Mouse (Mus musculus): ENCODE measurements around the gene Nr1h4.

DNA sequence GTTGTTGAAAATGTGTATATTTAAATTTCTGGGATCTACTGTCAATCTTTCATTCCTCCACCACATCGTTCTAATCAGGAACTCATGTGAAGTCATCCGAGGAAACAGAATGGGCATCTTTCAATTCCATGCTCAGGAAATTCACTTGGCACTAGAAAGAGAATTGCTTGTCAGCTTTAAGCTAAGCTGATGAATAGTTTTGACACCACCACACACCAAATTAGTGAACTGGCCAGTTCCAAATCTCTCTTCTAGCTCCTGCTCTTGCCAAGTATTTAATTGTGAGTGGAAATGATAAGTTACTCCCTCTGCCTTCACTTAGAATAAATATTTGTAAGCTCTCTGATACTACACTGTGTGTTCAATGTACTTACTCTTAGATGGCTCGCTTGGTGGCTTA lies 26.0 kb upstream of the Nr1h4 start:
- no peak for TF ChIP-seq POLR2A (IDR thresholded peaks at IDR 0.05; ENCODE audit: borderline replicate concordance, control insufficient read depth, low read depth, low read length)
- no peak for TF ChIP-seq CTCF (IDR thresholded peaks at IDR 0.05; ENCODE audit: control insufficient read depth, insufficient read depth, low read length)
